10 mouse cellular contexts compared by ENCODE assay signal in the genomic region with DNA sequence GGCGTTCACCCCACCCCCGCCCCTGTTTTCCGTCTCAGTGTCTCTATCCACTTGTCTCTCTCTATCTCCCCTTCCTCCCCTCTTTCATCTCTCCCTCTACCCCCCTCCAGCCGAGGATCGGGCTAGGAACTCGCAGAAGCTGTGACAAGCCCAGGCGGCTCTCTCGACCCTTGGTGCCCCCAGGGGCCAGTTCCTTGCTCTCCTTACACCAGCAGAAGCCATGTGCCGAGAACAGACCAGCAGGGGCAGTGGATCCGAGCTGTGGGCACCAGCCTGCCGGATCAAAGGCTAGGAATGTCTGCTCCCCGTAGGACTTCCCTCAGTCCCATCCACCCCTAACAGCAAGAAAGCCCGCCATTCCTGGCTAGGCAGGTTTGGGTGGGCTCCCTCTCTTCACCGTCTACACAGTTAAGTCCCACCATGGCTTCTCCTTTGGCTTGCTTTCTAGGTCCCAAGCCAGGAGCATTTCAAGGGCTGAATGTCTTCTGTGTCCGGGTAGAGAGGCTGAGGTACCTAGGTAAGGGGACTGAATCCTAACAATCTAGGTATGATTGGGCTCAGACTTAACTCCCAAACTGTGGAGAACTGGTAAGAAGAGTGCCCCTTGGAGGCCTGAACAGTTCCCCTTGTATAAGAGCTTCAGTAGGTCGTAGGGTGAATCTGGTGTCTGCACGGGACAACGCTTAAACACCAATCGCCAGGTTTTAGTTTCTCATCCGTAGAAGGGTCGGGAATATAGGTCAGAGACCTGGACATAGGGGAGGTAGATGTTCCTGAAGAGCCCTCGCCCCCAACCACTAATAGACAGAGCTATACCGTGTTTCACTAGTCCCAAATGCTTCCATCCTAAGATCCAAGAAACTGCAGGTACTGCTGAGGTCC. TPM values are rescaled to one million over a fixed set of nuclear protein-coding genes. Genes with fewer than 3 reads are reported as not detected.
DNase-seq lines count a peak whose midpoint lies in the region; ATAC-seq and TF ChIP-seq lines count a peak whose summit lies in the region.
"Had no signal": no experiment of that assay in that cellular context is flagged by ENCODE, and none has a peak within 500 bp of the region (broad histone marks: within the 10 kb centered on the region; RNA-seq: fewer than 3 reads in every experiment).

No protein-coding gene starts in this region.

- ATAC-seq in kidney, embryonic 14.5 days (ENCODE audit: low FRiP score, low TSS enrichment) = no peak; the same call in 1 of the 2 replicates
- no peak for ATAC-seq in embryonic facial prominence, embryonic 14.5 days (ENCODE audit: low read depth)
- no peak for ATAC-seq in intestine, postnatal 0 days
- ATAC-seq in neural tube, embryonic 15.5 days (ENCODE audit: low FRiP score) = no peak

- H3K4me2 ChIP-seq in kidney, embryonic 14.5 days (replicated peaks; ENCODE audit: low read depth, low read length) = peak overlapping the region; percentile 45
- H3K4me2 ChIP-seq in embryonic facial prominence, embryonic 14.5 days (ENCODE audit: low read depth, low read length) = peak overlapping the region; percentile 63
- H3K4me2 ChIP-seq in intestine, postnatal 0 days (replicated peaks; ENCODE audit: low read depth) = peak overlapping the region; percentile 67
- peak overlapping the region; percentile 83 for H3K4me2 ChIP-seq in neural tube, embryonic 15.5 days

- H3K4me3 ChIP-seq in kidney, embryonic 14.5 days (ENCODE audit: low read length) = peak overlapping the region; percentile 36
- H3K4me3 ChIP-seq in embryonic facial prominence, embryonic 14.5 days (ENCODE audit: low read depth, low read length) = peak overlapping the region; percentile 39
- H3K4me3 ChIP-seq in intestine, postnatal 0 days (ENCODE audit: low read depth, low read length) = peak overlapping the region; percentile 36
- peak overlapping the region; percentile 43 for H3K4me3 ChIP-seq in neural tube, embryonic 15.5 days (replicated peaks)
- H3K4me3 ChIP-seq: myocyte had no signal

- H3K36me3 ChIP-seq in kidney, embryonic 14.5 days (ENCODE audit: control insufficient read depth, insufficient read depth, low read length) = no peaks in the 10 kb centered on the region
- no peaks in the 10 kb centered on the region for H3K36me3 ChIP-seq in embryonic facial prominence, embryonic 14.5 days (ENCODE audit: control insufficient read depth, insufficient read depth, low read length)
- H3K36me3 ChIP-seq in intestine, postnatal 0 days (ENCODE audit: control insufficient read depth, insufficient read depth) = no peaks in the 10 kb centered on the region
- no peaks in the 10 kb centered on the region for H3K36me3 ChIP-seq in neural tube, embryonic 15.5 days

- WGBS in kidney, embryonic 14.5 days = 1% methylated on average over 23 of the region's 23 CpGs
- 1% methylated on average over 23 of the region's 23 CpGs for WGBS in embryonic facial prominence, embryonic 14.5 days
- WGBS in intestine, postnatal 0 days = 2% methylated on average over 23 of the region's 23 CpGs
- 3% methylated on average over 23 of the region's 23 CpGs for WGBS in neural tube, embryonic 15.5 days

- H3K9me3 ChIP-seq in kidney, embryonic 14.5 days (ENCODE audit: control insufficient read depth, low read length) = no peaks in the 10 kb centered on the region
- no peaks in the 10 kb centered on the region for H3K9me3 ChIP-seq in embryonic facial prominence, embryonic 14.5 days (ENCODE audit: control insufficient read depth, low read length)
- H3K9me3 ChIP-seq in intestine, postnatal 0 days (ENCODE audit: control insufficient read depth) = no peaks in the 10 kb centered on the region
- H3K9me3 ChIP-seq in neural tube, embryonic 15.5 days (replicated peaks) = no peaks in the 10 kb centered on the region

- peaks cover 83% of the 10 kb centered on the region for H3K27me3 ChIP-seq in kidney, embryonic 14.5 days (ENCODE audit: control insufficient read depth, insufficient read depth, low read length)
- peaks cover 85% of the 10 kb centered on the region for H3K27me3 ChIP-seq in embryonic facial prominence, embryonic 14.5 days (replicated peaks; ENCODE audit: control insufficient read depth, insufficient read depth, low read length)
- H3K27me3 ChIP-seq in intestine, postnatal 0 days (replicated peaks; ENCODE audit: control insufficient read depth, insufficient read depth, low read length) = peaks cover 88% of the 10 kb centered on the region
- H3K27me3 ChIP-seq in neural tube, embryonic 15.5 days (replicated peaks) = peaks cover 85% of the 10 kb centered on the region

- no peak for TF ChIP-seq CTCF in intestine, postnatal 0 days (IDR thresholded peaks at IDR 0.05; ENCODE audit: low read depth)

- no peak for DNase-seq in kidney, postnatal 36 days
- DNase-seq in embryonic facial prominence, embryonic 14.5 days (ENCODE audit: low spot score) = no peak
- DNase-seq in adipocyte (ENCODE audit: low spot score) = no peak
- no peak for DNase-seq in right cerebral cortex, postnatal 10 days (ENCODE audit: low spot score in 2 of 2)
- DNase-seq in gastrocnemius, postnatal 10 days = no peak

- H3K9ac ChIP-seq in kidney, embryonic 14.5 days (ENCODE audit: low read depth, low read length) = no peak overlapping the region
- peak overlapping the region; percentile 19; the same call in 1 of the 2 replicates for H3K9ac ChIP-seq in embryonic facial prominence, embryonic 14.5 days (ENCODE audit: low read depth, low read length)
- H3K9ac ChIP-seq in intestine, postnatal 0 days (ENCODE audit: low read depth, low read length) = no peak overlapping the region
- H3K9ac ChIP-seq in neural tube, embryonic 15.5 days (replicated peaks) = peak overlapping the region; percentile 51

- H3K4me1 ChIP-seq in kidney, embryonic 14.5 days (ENCODE audit: control insufficient read depth, insufficient read depth, low read length) = peaks cover 11% of the 10 kb centered on the region; the same call in 1 of the 2 replicates
- H3K4me1 ChIP-seq in embryonic facial prominence, embryonic 14.5 days (ENCODE audit: control insufficient read depth, insufficient read depth, low read length) = peaks cover 11% of the 10 kb centered on the region; the same call in 1 of the 2 replicates
- no peaks in the 10 kb centered on the region for H3K4me1 ChIP-seq in intestine, postnatal 0 days (replicated peaks; ENCODE audit: control insufficient read depth, insufficient read depth, low read length)
- H3K4me1 ChIP-seq in neural tube, embryonic 15.5 days = peaks cover 40% of the 10 kb centered on the region

- no peak overlapping the region for H3K27ac ChIP-seq in kidney, embryonic 14.5 days (ENCODE audit: low read depth, low read length)
- H3K27ac ChIP-seq in embryonic facial prominence, embryonic 14.5 days (replicated peaks; ENCODE audit: low read depth, low read length) = no peak overlapping the region
- H3K27ac ChIP-seq in intestine, postnatal 0 days (ENCODE audit: low read depth, low read length) = no peak overlapping the region
- no peak overlapping the region for H3K27ac ChIP-seq in neural tube, embryonic 15.5 days (replicated peaks)
- H3K27ac ChIP-seq: layer of hippocampus, adult 2 months had no signal

RNA-seq across cellular contexts. Expression of a gene that starts 1.2 kb away (rescaled TPM):
- 0.09 TPM in 1 of 2 replicates, not detected in the other for polyA plus RNA-seq in kidney, embryonic 14.5 days (2014; fragmentation: Nextera tagmentation; extraction: Ambion mirVana)
- 4.0 and 6.3 TPM in 2 replicates for polyA plus RNA-seq in embryonic facial prominence, embryonic 14.5 days (2014; fragmentation: Nextera tagmentation; extraction: Ambion mirVana)
- 0.51 and 0.55 TPM in 2 replicates for polyA plus RNA-seq in intestine, postnatal 0 days (2015; fragmentation: Nextera tagmentation; extraction: Ambion mirVana)
- polyA plus RNA-seq in neural tube, embryonic 15.5 days (2015; fragmentation: Nextera tagmentation; extraction: Ambion mirVana) = 6.7 and 9.0 TPM in 2 replicates
- total RNA-seq in gastrocnemius, postnatal 10 days (2021) = under 1 TPM; 0.27 to 0.42 TPM

RNA-seq across cellular contexts. Expression of a gene that starts 23.1 kb away (rescaled TPM):
- 4.9 and 8.4 TPM in 2 replicates for polyA plus RNA-seq in kidney, embryonic 14.5 days (2014; fragmentation: Nextera tagmentation; extraction: Ambion mirVana)
- polyA plus RNA-seq in embryonic facial prominence, embryonic 14.5 days (2014; fragmentation: Nextera tagmentation; extraction: Ambion mirVana) = 0.42 and 0.52 TPM in 2 replicates
- polyA plus RNA-seq in intestine, postnatal 0 days (2015; fragmentation: Nextera tagmentation; extraction: Ambion mirVana) = 0.03 and 0.09 TPM in 2 replicates
- polyA plus RNA-seq in neural tube, embryonic 15.5 days (2015; fragmentation: Nextera tagmentation; extraction: Ambion mirVana) = 0.14 and 0.18 TPM in 2 replicates
- under 1 TPM in 1 of 2 experiments, not detected in 1; 0.05 TPM for total RNA-seq in gastrocnemius, postnatal 10 days (2021)
- polyA plus RNA-seq: myocyte had no signal

Comparison
In these comparisons a context has a peak if more than half of its experiments do, and no peak if none do; other contexts are left out.
1. H3K9ac ChIP-seq: peak in embryonic facial prominence, embryonic 14.5 days (single experiment) and neural tube, embryonic 15.5 days (single experiment); none in kidney, embryonic 14.5 days (single experiment) and intestine, postnatal 0 days (single experiment).
2. Peak in every context shown above with its lines, with median percentiles within 50 percentile points of each other: H3K4me2 ChIP-seq and H3K4me3 ChIP-seq.